Mouse (Mus musculus) heart, adult 10 weeks (tissue): ENCODE results near the gene Stbd1. TPM values are rescaled to one million over a fixed set of nuclear protein-coding genes. Genes with fewer than 3 reads are reported as not detected.

Experiments
- polyA plus RNA-seq: library from polyadenylated mRNA; stranded (reverse); fragments of 350-450 nt; fragmentation: Illumina TruSeq; extraction: RNeasy Lipid Tissue Mini Kit (QIAGEN cat#74804); gene quantifications from one replicate; pipeline ENCODE4 v1.2.3, GENCODE M21; 2014; ENCODE audit warnings: low read depth, low replicate concordance

Stbd1 gene
- polyA plus RNA-seq = 13.5 TPM

DNA sequence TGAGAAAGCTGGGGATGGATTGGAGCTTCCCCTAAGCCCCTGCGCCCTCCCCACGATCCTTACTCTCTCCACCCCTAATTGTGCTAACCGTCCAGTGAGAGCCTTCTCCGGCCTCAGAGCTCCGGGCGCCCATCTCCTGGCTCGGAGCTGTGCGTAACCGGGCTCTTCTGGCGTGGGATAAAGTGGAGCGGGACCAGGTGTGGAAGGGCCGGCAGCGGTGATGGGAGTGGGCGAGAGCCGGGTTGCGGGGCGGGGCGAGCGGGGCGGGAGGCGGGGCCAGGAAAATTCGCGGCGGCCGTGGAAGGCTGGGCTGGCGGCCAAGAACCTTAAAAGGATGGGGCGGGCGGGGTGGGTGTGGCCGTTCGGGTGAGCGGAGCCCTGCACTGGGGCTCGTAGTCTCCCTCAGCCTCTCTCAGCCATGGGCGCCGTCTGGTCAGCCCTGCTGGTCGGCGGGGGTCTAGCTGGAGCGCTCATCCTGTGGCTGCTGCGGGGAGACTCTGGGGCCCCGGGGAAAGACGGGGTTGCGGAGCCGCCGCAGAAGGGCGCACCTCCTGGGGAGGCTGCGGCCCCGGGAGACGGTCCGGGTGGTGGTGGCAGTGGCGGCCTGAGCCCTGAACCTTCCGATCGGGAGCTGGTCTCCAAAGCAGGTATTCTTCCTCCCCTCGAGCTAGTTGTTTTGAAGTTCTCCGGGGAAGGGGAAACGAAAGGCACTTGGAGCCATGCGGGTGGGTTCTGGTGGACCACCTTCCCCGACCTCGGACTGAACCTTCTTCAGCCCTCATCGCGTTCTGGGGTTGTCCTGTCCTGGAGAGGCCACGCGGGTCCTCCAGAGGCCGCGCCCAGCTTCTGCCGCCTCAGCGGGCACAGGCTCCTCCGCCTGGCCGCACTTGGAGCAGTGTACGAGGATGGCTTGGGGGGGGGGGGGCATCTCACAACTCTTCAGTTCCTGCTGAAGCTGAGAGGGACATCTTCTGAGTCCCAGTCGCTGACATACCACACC, at the start of gene Stbd1:
Gene Stbd1, plus strand, starts transcription at position 351 of the 1,000 bp plus-strand sequence.

DNA sequence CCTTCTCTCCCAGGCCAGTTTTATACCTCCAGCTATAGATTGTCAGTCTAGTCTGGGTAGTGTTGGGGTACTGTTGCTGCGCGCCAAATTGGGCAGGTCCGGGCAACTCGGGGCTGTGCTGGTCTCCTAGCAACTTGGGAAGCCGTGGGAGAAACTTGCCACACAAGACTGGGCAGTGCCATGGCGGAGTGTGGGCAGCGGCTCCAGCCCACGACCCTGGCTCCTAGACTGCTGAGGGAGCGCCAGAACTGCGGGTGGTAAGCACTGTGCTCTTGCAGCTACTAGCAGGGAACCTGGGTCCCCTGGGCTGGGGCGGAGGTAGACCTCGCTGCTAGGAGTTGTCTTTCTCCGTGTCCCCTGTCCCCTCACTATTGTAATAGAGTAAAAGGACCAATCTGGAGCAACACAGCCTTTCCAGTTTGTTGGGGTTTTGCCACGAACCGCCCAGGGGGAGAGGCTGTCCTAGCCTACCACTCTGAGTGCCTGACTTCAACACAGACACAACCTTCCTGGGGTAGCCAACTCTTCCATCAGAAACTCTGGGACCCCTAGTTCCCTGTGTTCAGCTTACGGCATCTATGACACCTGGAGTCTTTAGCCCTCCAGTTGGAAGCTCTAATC, 47.8 kb upstream of the Stbd1 start, which contains the start of gene Fam47e:
Gene Fam47e, plus strand, starts transcription at position 179 of the 621 bp plus-strand sequence.

Other genes starting within 250 kb of the Stbd1 start
- gene Nup54, start 167.8 kb upstream of the Stbd1 start, polyA plus RNA-seq = 16.9 TPM
- 105 TPM for gene Scarb2, start 96.2 kb upstream of the Stbd1 start, polyA plus RNA-seq
- gene Fam47e, start 48.0 kb upstream of the Stbd1 start, polyA plus RNA-seq = not detected
- gene Ccdc158, start 72.2 kb downstream of the Stbd1 start, polyA plus RNA-seq = 0.50 TPM
- 18.9 TPM for gene Shroom3, start 80.4 kb downstream of the Stbd1 start, polyA plus RNA-seq